Mouse (Mus musculus): ENCODE measurements around the gene Kcnmb2. TPM values are rescaled to one million over a fixed set of nuclear protein-coding genes. Genes with fewer than 3 reads are reported as not detected.

The Kcnmb2 gene
- polyA plus RNA-seq, 1 experiment from 2014 or later: 0.33 TPM

- Histone ChIP-seq H3K9ac (no peak overlapping the region), H3K27me3 (no peaks in the 10 kb centered on the region), H3K4me2 (no peak overlapping the region), H3K4me1 (replicated peaks) (no peaks in the 10 kb centered on the region), H3K9me3 (replicated peaks) (no peaks in the 10 kb centered on the region), H3K27ac (no peak overlapping the region), H3K36me3 (no peaks in the 10 kb centered on the region), H3K4me3 (no peak overlapping the region)
- no peak for ATAC-seq (replicated peaks; ENCODE audit: insufficient number of reproducible peaks, insufficient read depth, low FRiP score, low read depth)
- 45% methylated on average over 8 of the region's 8 CpGs for WGBS
Observed at GRCm38 (mm10) chr3:32073881-32074280, 171.6 kb downstream of the Kcnmb2 start.

- no peak overlapping the region for H3K4me2 ChIP-seq
- H3K9me3 ChIP-seq (replicated peaks): no peaks in the 10 kb centered on the region
- no peak for ATAC-seq (replicated peaks; ENCODE audit: insufficient number of reproducible peaks, insufficient read depth, low FRiP score, low read depth)
- H3K27ac ChIP-seq: no peak overlapping the region
- 66% methylated on average over 1 of the region's 1 CpGs for WGBS
- no peaks in the 10 kb centered on the region for H3K36me3 ChIP-seq
- H3K27me3 ChIP-seq: no peaks in the 10 kb centered on the region
- H3K9ac ChIP-seq: no peak overlapping the region
- no peak overlapping the region for H3K4me3 ChIP-seq
- no peaks in the 10 kb centered on the region for H3K4me1 ChIP-seq (replicated peaks)
Observed at GRCm38 (mm10) chr3:32088762-32089161, 186.5 kb downstream of the Kcnmb2 start.

GRCm38 (mm10) chr3:32101391-32101790, 199.1 kb downstream of the Kcnmb2 start:
- 88% methylated on average over 10 of the region's 10 CpGs for WGBS
- no peaks in the 10 kb centered on the region for H3K4me1 ChIP-seq (replicated peaks)
- no peak overlapping the region for H3K9ac ChIP-seq
- H3K36me3 ChIP-seq: no peaks in the 10 kb centered on the region
- H3K9me3 ChIP-seq (replicated peaks): no peaks in the 10 kb centered on the region
- ATAC-seq (replicated peaks; ENCODE audit: insufficient number of reproducible peaks, insufficient read depth, low FRiP score, low read depth): no peak
- no peaks in the 10 kb centered on the region for H3K27me3 ChIP-seq
- H3K27ac ChIP-seq: no peak overlapping the region
- no peak overlapping the region for H3K4me3 ChIP-seq
- H3K4me2 ChIP-seq: no peak overlapping the region

GRCm38 (mm10) chr3:32119851-32120250, 217.5 kb downstream of the Kcnmb2 start:
- 80% methylated on average over 5 of the region's 5 CpGs for WGBS
- ATAC-seq (replicated peaks; ENCODE audit: insufficient number of reproducible peaks, insufficient read depth, low FRiP score, low read depth): no peak
- Histone ChIP-seq H3K9me3 (replicated peaks) (no peaks in the 10 kb centered on the region), H3K27ac (no peak overlapping the region), H3K4me2 (no peak overlapping the region), H3K9ac (no peak overlapping the region), H3K4me1 (replicated peaks) (no peaks in the 10 kb centered on the region), H3K27me3 (no peaks in the 10 kb centered on the region), H3K36me3 (no peaks in the 10 kb centered on the region), H3K4me3 (no peak overlapping the region)

GRCm38 (mm10) chr3:32121731-32122130, 219.4 kb downstream of the Kcnmb2 start:
- Histone ChIP-seq H3K4me2 (no peak overlapping the region), H3K9ac (no peak overlapping the region), H3K27me3 (no peaks in the 10 kb centered on the region), H3K36me3 (no peaks in the 10 kb centered on the region), H3K4me1 (replicated peaks) (no peaks in the 10 kb centered on the region), H3K4me3 (no peak overlapping the region), H3K9me3 (replicated peaks) (no peaks in the 10 kb centered on the region), H3K27ac (no peak overlapping the region)
- 62% methylated on average over 3 of the region's 3 CpGs for WGBS
- ATAC-seq (replicated peaks; ENCODE audit: insufficient number of reproducible peaks, insufficient read depth, low FRiP score, low read depth): no peak

GRCm38 (mm10) chr3:32125431-32125830, 223.1 kb downstream of the Kcnmb2 start:
- ATAC-seq (replicated peaks; ENCODE audit: insufficient number of reproducible peaks, insufficient read depth, low FRiP score, low read depth): no peak
- no peaks in the 10 kb centered on the region for H3K9me3 ChIP-seq (replicated peaks)
- H3K36me3 ChIP-seq: no peaks in the 10 kb centered on the region
- H3K27ac ChIP-seq: no peak overlapping the region
- 57% methylated on average over 4 of the region's 4 CpGs for WGBS
- no peak overlapping the region for H3K4me3 ChIP-seq
- H3K27me3 ChIP-seq: no peaks in the 10 kb centered on the region
- H3K4me2 ChIP-seq: no peak overlapping the region
- H3K9ac ChIP-seq: no peak overlapping the region
- H3K4me1 ChIP-seq (replicated peaks): no peaks in the 10 kb centered on the region

- H3K9me3 ChIP-seq (replicated peaks): no peaks in the 10 kb centered on the region
- no peaks in the 10 kb centered on the region for H3K4me1 ChIP-seq (replicated peaks)
- H3K9ac ChIP-seq: no peak overlapping the region
- no peak for ATAC-seq (replicated peaks; ENCODE audit: insufficient number of reproducible peaks, insufficient read depth, low FRiP score, low read depth)
- no peak overlapping the region for H3K4me3 ChIP-seq
- no peaks in the 10 kb centered on the region for H3K27me3 ChIP-seq
- WGBS: 8% methylated on average over 5 of the region's 5 CpGs
- no peaks in the 10 kb centered on the region for H3K36me3 ChIP-seq
- no peak overlapping the region for H3K4me2 ChIP-seq
- no peak overlapping the region for H3K27ac ChIP-seq
Observed at GRCm38 (mm10) chr3:32128391-32128790, 226.1 kb downstream of the Kcnmb2 start.

- Histone ChIP-seq H3K4me3 (no peak overlapping the region), H3K9me3 (replicated peaks) (no peaks in the 10 kb centered on the region), H3K27me3 (no peaks in the 10 kb centered on the region), H3K36me3 (no peaks in the 10 kb centered on the region), H3K27ac (no peak overlapping the region), H3K4me1 (replicated peaks) (no peaks in the 10 kb centered on the region), H3K9ac (no peak overlapping the region), H3K4me2 (no peak overlapping the region)
- 40% methylated on average over 1 of the region's 1 CpGs for WGBS
- no peak for ATAC-seq (replicated peaks; ENCODE audit: insufficient number of reproducible peaks, insufficient read depth, low FRiP score, low read depth)
Observed at GRCm38 (mm10) chr3:32130696-32131095, 228.4 kb downstream of the Kcnmb2 start.

- Histone ChIP-seq H3K4me1 (replicated peaks) (no peaks in the 10 kb centered on the region), H3K9ac (no peak overlapping the region), H3K27me3 (no peaks in the 10 kb centered on the region), H3K9me3 (replicated peaks) (no peaks in the 10 kb centered on the region), H3K27ac (no peak overlapping the region), H3K4me2 (no peak overlapping the region), H3K4me3 (no peak overlapping the region), H3K36me3 (no peaks in the 10 kb centered on the region)
- 73% methylated on average over 3 of the region's 3 CpGs for WGBS
- ATAC-seq (replicated peaks; ENCODE audit: insufficient number of reproducible peaks, insufficient read depth, low FRiP score, low read depth): no peak
Observed at GRCm38 (mm10) chr3:32132395-32133004, 230.2 kb downstream of the Kcnmb2 start.

GRCm38 (mm10) chr3:32144194-32144593, 241.9 kb downstream of the Kcnmb2 start:
- Histone ChIP-seq H3K9ac (no peak overlapping the region), H3K9me3 (replicated peaks) (no peaks in the 10 kb centered on the region), H3K4me2 (no peak overlapping the region), H3K27ac (no peak overlapping the region), H3K4me1 (replicated peaks) (no peaks in the 10 kb centered on the region), H3K36me3 (no peaks in the 10 kb centered on the region), H3K4me3 (no peak overlapping the region), H3K27me3 (no peaks in the 10 kb centered on the region)
- ATAC-seq (replicated peaks; ENCODE audit: insufficient number of reproducible peaks, insufficient read depth, low FRiP score, low read depth): no peak
- WGBS: 85% methylated on average over 5 of the region's 5 CpGs

- 45% methylated on average over 3 of the region's 3 CpGs for WGBS
- Histone ChIP-seq H3K27me3 (no peaks in the 10 kb centered on the region), H3K9ac (no peak overlapping the region), H3K36me3 (no peaks in the 10 kb centered on the region), H3K9me3 (replicated peaks) (no peaks in the 10 kb centered on the region), H3K4me2 (no peak overlapping the region), H3K4me1 (replicated peaks) (no peaks in the 10 kb centered on the region), H3K4me3 (no peak overlapping the region), H3K27ac (no peak overlapping the region)
- ATAC-seq (replicated peaks; ENCODE audit: insufficient number of reproducible peaks, insufficient read depth, low FRiP score, low read depth): no peak
Observed at GRCm38 (mm10) chr3:32144655-32145054, 242.3 kb downstream of the Kcnmb2 start.

- no peaks in the 10 kb centered on the region for H3K36me3 ChIP-seq
- H3K4me2 ChIP-seq: no peak overlapping the region
- 82% methylated on average over 4 of the region's 4 CpGs for whole genome bisulfite sequencing
- H3K27me3 ChIP-seq: no peaks in the 10 kb centered on the region
- ATAC-seq (replicated peaks; ENCODE audit: insufficient number of reproducible peaks, insufficient read depth, low FRiP score, low read depth): no peak
- no peak overlapping the region for H3K9ac ChIP-seq
- H3K4me3 ChIP-seq: no peak overlapping the region
- H3K4me1 ChIP-seq (replicated peaks): no peaks in the 10 kb centered on the region
- no peaks in the 10 kb centered on the region for H3K9me3 ChIP-seq (replicated peaks)
- H3K27ac ChIP-seq: no peak overlapping the region
Observed at GRCm38 (mm10) chr3:32147739-32148138, 245.4 kb downstream of the Kcnmb2 start.
